Mouse (Mus musculus) heart, adult 2 months (tissue): ENCODE results near the gene Slc35e3. TPM values are rescaled to one million over a fixed set of nuclear protein-coding genes. Genes with fewer than 3 reads are reported as not detected.

ENCODE experiments used
- DNase-seq, 2 experiments: peaks; one replicate each; pipeline ENCODE4 v3.0.0; 2021
- H3K27ac ChIP-seq: fragments of 200-600 bp; 2 replicates; pipeline ENCODE4 v1.8.1; 2022
- H3K27me3 ChIP-seq: fragments of 200-500 bp; 2 replicates; pipeline ENCODE4 v1.6.1; 2012; ENCODE audit warnings: mild to moderate bottlenecking, low read length, inconsistent platforms, mixed read lengths; ENCODE audit not compliant: control insufficient read depth, insufficient read depth
- H3K36me3 ChIP-seq: fragments of 200-500 bp; 2 replicates; pipeline ENCODE4 v1.6.1; 2012; ENCODE audit warnings: low read length, inconsistent platforms; ENCODE audit not compliant: control insufficient read depth, insufficient read depth
- H3K4me1 ChIP-seq: fragments of 200-500 bp; 2 replicates; pipeline ENCODE4 v1.6.1; 2011; ENCODE audit warnings: low read length; ENCODE audit not compliant: control insufficient read depth, insufficient read depth
- H3K4me3 ChIP-seq: fragments of 200-600 bp; 2 replicates; pipeline ENCODE4 v1.8.1; 2022
- H3K79me2 ChIP-seq: fragments of 200-500 bp; replicated peaks from 2 replicates; pipeline ENCODE4 v1.6.1; 2012; ENCODE audit warnings: mild to moderate bottlenecking, inconsistent platforms, low read length, moderate library complexity, mixed read lengths; ENCODE audit not compliant: control insufficient read depth, insufficient read depth
- H3K9ac ChIP-seq: fragments of 200-500 bp; 2 replicates; pipeline ENCODE4 v1.6.1; 2012; ENCODE audit warnings: low read depth, mild to moderate bottlenecking, control low read depth, inconsistent platforms, low read length, mixed read lengths
- CTCF ChIP-seq: fragments of 200-600 bp; IDR thresholded peaks from 2 replicates; pipeline ENCODE4 v1.8.1; 2022; ENCODE audit warnings: antibody characterized with exemption, mild to moderate bottlenecking, moderate library complexity
- EP300 ChIP-seq: fragments of 200-500 bp; IDR thresholded peaks from 2 replicates; pipeline ENCODE4 v1.6.1; 2011; ENCODE audit warnings: low read depth, low read length, control low read depth; ENCODE audit not compliant: insufficient read depth
- POLR2A ChIP-seq: fragments of 200-500 bp; IDR thresholded peaks from 2 replicates; pipeline ENCODE4 v1.6.1; 2011; ENCODE audit warnings: mild to moderate bottlenecking, low read depth, low read length, control low read depth; ENCODE audit not compliant: insufficient read depth
- WGBS: fragments of 180-500 bp; shearing (Covaris S2); methylation state at CpG from one replicate; pipeline ENCODE4 v1.1.7; 2018; 5-methylcytosine and 5-hydroxymethylcytosine counted together
- intact Hi-C: fragments of 180-260 bp; cut with DNase I; formaldehyde crosslinking; loops from one replicate; pipeline ENCODE4 v1.15.1; 2025
- polyA plus RNA-seq: library from polyadenylated mRNA; depleted of rRNA; stranded (reverse); fragments of >200 nt; gene quantifications from 2 replicates; pipeline ENCODE4 v1.2.3, GENCODE M21; 2012
- total RNA-seq, 2 experiments: library from RNA; stranded (reverse); gene quantifications; 2 replicates each; pipeline ENCODE4 v1.2.3; 2021

Gene Slc35e3
- total and polyA plus RNA-seq, 3 experiments: 5.7 to 8.0 (median 7.4) TPM

GRCm38 (mm10) chr10:117743917-117744316, 2.2 kb downstream of the Slc35e3 start:
- no peak for DNase-seq
- Histone ChIP-seq H3K36me3 (no peaks in the 10 kb centered on the region), H3K9ac (no peak overlapping the region), H3K27ac (no peak overlapping the region), H3K79me2 (no peaks in the 10 kb centered on the region), H3K4me1 (no peaks in the 10 kb centered on the region), H3K4me3 (no peak overlapping the region), H3K27me3 (no peaks in the 10 kb centered on the region)
- intact Hi-C loops: loop anchor here (2.0 kb wide), 1 partner anchor 33 kb away; the partner anchor contains the start of gene Mdm2
- WGBS: 81% methylated on average over 4 of the region's 4 CpGs
- TF ChIP-seq POLR2A (no peak), CTCF (no peak), EP300 (no peak)

DNA sequence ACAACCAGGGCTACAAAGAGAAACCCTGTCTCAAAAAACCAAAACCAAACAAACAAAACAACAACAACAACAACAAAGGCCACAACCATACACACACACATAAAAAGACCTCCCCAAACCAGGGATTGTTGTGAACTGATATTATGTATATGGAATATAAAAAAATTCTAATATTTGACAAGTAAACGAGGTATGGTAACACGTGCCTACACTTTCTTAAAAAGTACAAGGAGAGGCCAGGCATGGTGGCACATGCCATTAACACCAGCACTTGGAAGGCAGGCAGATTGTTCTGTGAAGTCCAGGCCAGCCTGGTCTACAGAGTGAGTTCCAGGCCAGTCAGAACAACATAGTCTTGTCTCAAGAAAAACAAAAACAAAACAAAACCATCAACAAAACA, 3.0 kb downstream of the Slc35e3 start:
- intact Hi-C loops: no loop called here
- Histone ChIP-seq H3K36me3 (no peaks in the 10 kb centered on the region), H3K4me1 (no peaks in the 10 kb centered on the region), H3K27me3 (no peaks in the 10 kb centered on the region), H3K79me2 (no peaks in the 10 kb centered on the region), H3K9ac (no peak overlapping the region), H3K4me3 (no peak overlapping the region), H3K27ac (no peak overlapping the region)
- no peak for TF ChIP-seq CTCF
- no peak for TF ChIP-seq POLR2A
- no peak for DNase-seq
- WGBS: 92% methylated on average over 2 of the region's 2 CpGs

- no peak overlapping the region for H3K4me3 ChIP-seq
- DNase-seq: no peak
- H3K9ac ChIP-seq: no peak overlapping the region
- H3K27me3 ChIP-seq: no peaks in the 10 kb centered on the region
- 80% methylated on average over 4 of the region's 4 CpGs for WGBS
- H3K27ac ChIP-seq: no peak overlapping the region
- TF ChIP-seq EP300: no peak
- no peak for TF ChIP-seq POLR2A
- TF ChIP-seq CTCF: no peak
- no peaks in the 10 kb centered on the region for H3K4me1 ChIP-seq
- intact Hi-C loops: no loop called here
- H3K36me3 ChIP-seq: no peaks in the 10 kb centered on the region
- H3K79me2 ChIP-seq: no peaks in the 10 kb centered on the region
These were observed 3.5 kb downstream of the Slc35e3 start for GRCm38 (mm10) chr10:117742618-117743017.

- H3K4me3 ChIP-seq: no peak overlapping the region
- no peak overlapping the region for H3K9ac ChIP-seq
- no peaks in the 10 kb centered on the region for H3K36me3 ChIP-seq
- H3K4me1 ChIP-seq: no peaks in the 10 kb centered on the region
- H3K27me3 ChIP-seq: no peaks in the 10 kb centered on the region
- TF ChIP-seq EP300 (no peak), POLR2A (no peak), CTCF (no peak)
- no peak overlapping the region for H3K27ac ChIP-seq
- no peak for DNase-seq
- no peaks in the 10 kb centered on the region for H3K79me2 ChIP-seq
- WGBS: 75% methylated on average over 15 of the region's 15 CpGs
- intact Hi-C loops: no loop called here
These were observed 4.3 kb downstream of the Slc35e3 start for GRCm38 (mm10) chr10:117741698-117742475.

GRCm38 (mm10) chr10:117740921-117741320, 5.2 kb downstream of the Slc35e3 start:
- Histone ChIP-seq H3K4me1 (no peaks in the 10 kb centered on the region), H3K27me3 (no peaks in the 10 kb centered on the region), H3K4me3 (no peak overlapping the region), H3K9ac (no peak overlapping the region), H3K36me3 (no peaks in the 10 kb centered on the region), H3K27ac (no peak overlapping the region), H3K79me2 (no peaks in the 10 kb centered on the region)
- intact Hi-C loops: no loop called here
- TF ChIP-seq EP300: no peak
- TF ChIP-seq CTCF: no peak
- TF ChIP-seq POLR2A: no peak
- 85% methylated on average over 9 of the region's 9 CpGs for WGBS
- no peak for DNase-seq

- no peak for TF ChIP-seq EP300
- no peak for TF ChIP-seq CTCF
- TF ChIP-seq POLR2A: no peak
- 95% methylated on average over 10 of the region's 10 CpGs for WGBS
- Histone ChIP-seq H3K27ac (no peak overlapping the region), H3K79me2 (no peaks in the 10 kb centered on the region), H3K9ac (no peak overlapping the region), H3K27me3 (no peaks in the 10 kb centered on the region), H3K4me1 (no peaks in the 10 kb centered on the region), H3K36me3 (no peaks in the 10 kb centered on the region), H3K4me3 (no peak overlapping the region)
- intact Hi-C loops: no loop called here
- DNase-seq: no peak
These were observed 6.0 kb downstream of the Slc35e3 start for GRCm38 (mm10) chr10:117740171-117740570.
